Mouse (Mus musculus) brain, embryonic 14.5 days (tissue): ENCODE measurements around the gene Scrn1.

Source experiments
- CTCF ChIP-seq: fragments of 200-500 bp; IDR thresholded peaks from 2 replicates; pipeline ENCODE4 v1.5.1; 2012; ENCODE audit warnings: inconsistent platforms, mild to moderate bottlenecking, moderate library complexity, borderline replicate concordance; ENCODE audit not compliant: insufficient read depth, insufficient read length; ENCODE audit errors: extremely low read depth
- POLR2A ChIP-seq: fragments of 200-500 bp; IDR thresholded peaks from 2 replicates; pipeline ENCODE4 v1.6.1; 2012; ENCODE audit warnings: mild to moderate bottlenecking, inconsistent platforms, borderline replicate concordance; ENCODE audit not compliant: poor library complexity, insufficient read depth, insufficient read length, severe bottlenecking; ENCODE audit errors: extremely low read depth

DNA sequence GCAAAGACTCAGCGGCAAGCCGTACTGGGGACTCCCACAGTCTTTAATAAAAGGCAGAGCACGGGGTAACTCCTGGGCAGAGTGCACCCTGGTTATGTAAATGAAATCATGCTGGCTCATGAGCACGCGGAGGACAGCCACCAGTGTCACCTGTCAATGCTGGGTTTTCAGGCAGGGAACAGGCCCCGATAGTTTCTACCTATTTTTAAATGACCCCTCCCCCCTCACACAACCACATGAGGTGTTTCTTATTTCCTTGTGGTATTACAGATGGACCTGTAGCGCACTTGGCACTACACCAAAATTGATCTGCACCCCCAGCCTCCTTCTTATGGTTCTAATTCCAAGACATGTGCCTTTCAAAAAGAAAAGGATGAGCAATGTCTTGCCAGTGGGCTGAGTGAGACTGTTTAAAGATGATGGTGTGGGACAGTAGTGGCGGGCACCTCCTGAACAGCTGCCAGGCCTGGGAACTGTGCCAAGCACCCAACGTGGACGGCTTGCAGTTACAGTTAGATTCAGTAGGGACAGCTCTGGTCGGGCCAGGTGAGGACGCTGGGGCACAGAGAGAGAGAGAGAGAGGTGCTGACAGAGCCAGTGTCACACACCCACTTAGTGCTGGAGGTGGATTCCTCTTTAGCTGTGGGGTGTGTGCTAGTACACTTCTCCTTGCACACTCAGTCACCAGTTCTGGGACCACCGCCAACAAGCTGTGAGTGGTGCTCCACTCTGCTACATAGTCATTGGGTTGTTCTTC is 105.2 kb downstream of the Scrn1 start:
- no peak for TF ChIP-seq CTCF
- TF ChIP-seq POLR2A, result no peak
